Mouse (Mus musculus): ENCODE measurements around the gene Pcolce. TPM values are rescaled to one million over a fixed set of nuclear protein-coding genes. Genes with fewer than 3 reads are reported as not detected.

The Pcolce gene
- polyA plus RNA-seq, 1 experiment = 651 TPM

DNA sequence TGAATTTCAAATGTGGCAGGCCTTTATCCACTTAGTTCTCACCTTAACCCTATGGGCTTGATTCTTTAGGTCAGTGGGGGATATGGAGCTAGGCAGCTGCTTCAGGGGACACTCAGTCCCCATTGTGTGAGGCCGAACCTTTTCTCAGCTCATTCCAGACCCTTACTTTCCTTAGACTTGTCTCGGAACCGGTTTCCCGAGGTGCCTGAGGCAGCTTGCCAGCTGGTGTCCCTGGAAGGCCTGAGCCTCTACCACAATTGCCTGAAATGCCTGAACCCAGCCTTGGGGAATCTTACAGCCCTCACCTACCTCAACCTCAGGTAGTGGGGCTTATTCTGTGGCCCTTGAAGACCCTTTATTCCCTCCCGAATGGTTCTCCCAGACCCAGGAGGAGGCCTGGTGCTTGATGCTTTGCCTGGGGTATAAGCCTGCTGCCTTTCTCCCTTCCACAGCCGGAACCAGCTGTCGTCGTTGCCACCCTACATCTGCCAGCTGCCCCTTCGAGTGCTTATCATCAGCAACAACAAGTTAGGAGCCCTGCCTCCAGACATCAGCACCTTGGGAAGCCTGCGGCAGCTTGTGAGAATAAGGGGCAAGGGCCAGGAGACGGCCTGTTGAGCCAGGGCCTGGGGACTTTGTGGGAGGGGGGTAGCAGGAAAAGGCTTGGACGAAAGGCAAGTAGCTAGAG, 20.0 kb upstream of the Pcolce start:
- peaks cover 54% of the 10 kb centered on the region for H3K36me3 ChIP-seq (ENCODE audit: control insufficient read depth, insufficient read depth)
- H3K79me2 ChIP-seq (ENCODE audit: control insufficient read depth, insufficient read depth) = peaks cover 51% of the 10 kb centered on the region
- no peak overlapping the region for H3K4me3 ChIP-seq (ENCODE audit: insufficient read depth, poor library complexity, severe bottlenecking)
- H3K27me3 ChIP-seq (ENCODE audit: control insufficient read depth, insufficient read depth, insufficient read length) = no peaks in the 10 kb centered on the region
- H3ac ChIP-seq (ENCODE audit: control insufficient read depth, insufficient read length, low read depth) = no peak overlapping the region
- peaks cover 37% of the 10 kb centered on the region for H3K79me3 ChIP-seq (ENCODE audit: low read depth)
- no peak for TF ChIP-seq FOSL1 (IDR thresholded peaks at IDR 0.05; ENCODE audit: insufficient read depth, low read length, poor library complexity, severe bottlenecking)
- no peak for TF ChIP-seq MYOG (IDR thresholded peaks at IDR 0.05; ENCODE audit: control insufficient read depth, extremely low read depth, insufficient read length)
- no peak for TF ChIP-seq CEBPB (IDR thresholded peaks at IDR 0.05; ENCODE audit: low read depth)
- TF ChIP-seq MAX (IDR thresholded peaks at IDR 0.05) = no peak
- TF ChIP-seq CTCF (IDR thresholded peaks at IDR 0.05; ENCODE audit: control insufficient read depth, insufficient read depth, insufficient read length) = no peak
- no peak for TF ChIP-seq USF1 (IDR thresholded peaks at IDR 0.05; ENCODE audit: low read depth)
- TF ChIP-seq MYOD1 (IDR thresholded peaks at IDR 0.05; ENCODE audit: control insufficient read depth, insufficient read length, low read depth) = no peak

DNA sequence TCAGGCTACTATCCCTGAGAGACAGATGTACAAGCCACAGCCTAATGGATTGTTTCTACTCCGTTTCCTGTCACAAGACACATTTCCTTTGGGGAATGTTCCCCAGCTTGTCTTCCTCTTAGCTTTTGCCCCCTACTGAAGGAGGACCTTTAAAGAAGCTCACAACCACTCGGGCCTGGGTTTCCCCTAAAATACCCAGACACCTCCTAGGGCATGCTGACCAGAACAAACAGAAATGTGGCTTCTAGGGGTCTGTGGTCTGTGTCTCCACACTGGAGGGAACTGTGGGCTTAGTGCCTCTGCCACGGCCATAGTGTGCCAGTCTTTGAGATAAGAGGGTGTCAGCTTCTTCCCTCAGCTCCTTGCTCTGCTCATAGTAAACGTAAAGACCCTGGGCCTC, 18.0 kb upstream of the Pcolce start:
- Histone ChIP-seq H3K79me2 (ENCODE audit: control insufficient read depth, insufficient read depth) (peaks cover 51% of the 10 kb centered on the region), H3ac (ENCODE audit: control insufficient read depth, insufficient read length, low read depth) (peak overlapping the region; percentile 58), H3K79me3 (ENCODE audit: low read depth) (peaks cover 37% of the 10 kb centered on the region), H3K27me3 (ENCODE audit: control insufficient read depth, insufficient read depth, insufficient read length) (no peaks in the 10 kb centered on the region), H3K36me3 (ENCODE audit: control insufficient read depth, insufficient read depth) (peaks cover 37% of the 10 kb centered on the region), H3K4me3 (ENCODE audit: insufficient read depth, poor library complexity, severe bottlenecking) (no peak overlapping the region)
- no peak for TF ChIP-seq CTCF (IDR thresholded peaks at IDR 0.05; ENCODE audit: control insufficient read depth, insufficient read depth, insufficient read length)
- no peak for TF ChIP-seq USF1 (IDR thresholded peaks at IDR 0.05; ENCODE audit: low read depth)
- no peak for TF ChIP-seq MYOD1 (IDR thresholded peaks at IDR 0.05; ENCODE audit: control insufficient read depth, insufficient read length, low read depth)
- no peak for TF ChIP-seq FOSL1 (IDR thresholded peaks at IDR 0.05; ENCODE audit: insufficient read depth, low read length, poor library complexity, severe bottlenecking)
- TF ChIP-seq MYOG (IDR thresholded peaks at IDR 0.05; ENCODE audit: control insufficient read depth, extremely low read depth, insufficient read length) = no peak
- TF ChIP-seq CEBPB (IDR thresholded peaks at IDR 0.05; ENCODE audit: low read depth) = no peak

DNA sequence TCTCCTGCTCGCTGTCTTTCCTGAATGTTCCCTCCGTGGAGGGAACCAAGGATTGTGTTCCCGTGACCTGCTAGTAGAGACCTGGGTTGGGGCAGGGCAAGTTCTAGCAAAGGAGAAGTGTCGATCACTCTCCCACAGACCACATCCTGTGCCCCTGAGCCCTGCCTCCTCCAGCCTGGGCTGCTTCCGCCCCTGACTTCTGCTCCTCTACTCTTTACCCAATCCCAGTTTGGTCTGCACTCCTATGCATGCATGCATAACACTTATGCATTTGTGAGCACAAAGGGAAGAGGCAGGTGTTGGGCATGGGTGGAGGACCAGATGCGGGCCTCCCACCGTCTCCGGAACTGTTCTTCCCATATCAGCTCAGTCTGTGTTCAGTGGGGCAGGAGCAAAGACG, 17.6 kb upstream of the Pcolce start:
- H3K79me3 ChIP-seq (ENCODE audit: low read depth) = peaks cover 37% of the 10 kb centered on the region
- no peaks in the 10 kb centered on the region for H3K27me3 ChIP-seq (ENCODE audit: control insufficient read depth, insufficient read depth, insufficient read length)
- peak overlapping the region; percentile 58 for H3ac ChIP-seq (ENCODE audit: control insufficient read depth, insufficient read length, low read depth)
- H3K36me3 ChIP-seq (ENCODE audit: control insufficient read depth, insufficient read depth) = peaks cover 36% of the 10 kb centered on the region
- no peak for TF ChIP-seq USF1 (IDR thresholded peaks at IDR 0.05; ENCODE audit: low read depth)
- no peak for TF ChIP-seq CEBPB (IDR thresholded peaks at IDR 0.05; ENCODE audit: low read depth)
- TF ChIP-seq CTCF (IDR thresholded peaks at IDR 0.05; ENCODE audit: control insufficient read depth, insufficient read depth, insufficient read length) = no peak
- no peak for TF ChIP-seq FOSL1 (IDR thresholded peaks at IDR 0.05; ENCODE audit: insufficient read depth, low read length, poor library complexity, severe bottlenecking)
- no peak for TF ChIP-seq MAX (IDR thresholded peaks at IDR 0.05)
- TF ChIP-seq MYOG (IDR thresholded peaks at IDR 0.05; ENCODE audit: control insufficient read depth, extremely low read depth, insufficient read length) = no peak
- TF ChIP-seq MYOD1 (IDR thresholded peaks at IDR 0.05; ENCODE audit: control insufficient read depth, insufficient read length, low read depth) = no peak
- peaks cover 51% of the 10 kb centered on the region for H3K79me2 ChIP-seq (ENCODE audit: control insufficient read depth, insufficient read depth)
- H3K4me3 ChIP-seq (ENCODE audit: insufficient read depth, poor library complexity, severe bottlenecking) = peak overlapping the region; percentile 29

DNA sequence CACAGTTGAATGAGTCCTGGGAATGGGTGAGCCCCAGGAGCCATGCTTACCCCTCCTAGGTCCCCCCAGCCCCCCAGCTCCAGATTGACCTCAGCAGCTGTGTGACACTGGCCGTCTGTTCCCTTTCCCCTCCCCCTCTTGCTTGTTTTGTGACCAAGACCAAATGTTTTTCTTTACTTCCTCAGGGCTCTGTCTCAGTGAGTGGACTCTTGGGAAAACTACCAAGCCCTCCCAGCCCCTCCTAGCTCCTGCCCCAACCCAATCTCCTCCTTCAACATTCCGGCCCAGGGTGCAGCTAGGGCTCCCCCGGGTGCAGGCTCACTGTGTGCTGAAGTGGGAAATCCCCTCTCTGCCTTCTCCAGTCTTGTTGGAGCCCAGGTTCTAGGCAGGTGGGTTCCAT, 17.0 kb upstream of the Pcolce start:
- peak overlapping the region; percentile 58 for H3ac ChIP-seq (ENCODE audit: control insufficient read depth, insufficient read length, low read depth)
- H3K4me3 ChIP-seq (ENCODE audit: insufficient read depth, poor library complexity, severe bottlenecking) = peak overlapping the region; percentile 29
- peaks cover 37% of the 10 kb centered on the region for H3K79me3 ChIP-seq (ENCODE audit: low read depth)
- TF ChIP-seq MYOD1 (IDR thresholded peaks at IDR 0.05; ENCODE audit: control insufficient read depth, insufficient read length, low read depth) (peak; percentile 65), CTCF (IDR thresholded peaks at IDR 0.05; ENCODE audit: control insufficient read depth, insufficient read depth, insufficient read length) (no peak)
- H3K36me3 ChIP-seq (ENCODE audit: control insufficient read depth, insufficient read depth) = peaks cover 30% of the 10 kb centered on the region
- H3K27me3 ChIP-seq (ENCODE audit: control insufficient read depth, insufficient read depth, insufficient read length) = no peaks in the 10 kb centered on the region
- peaks cover 51% of the 10 kb centered on the region for H3K79me2 ChIP-seq (ENCODE audit: control insufficient read depth, insufficient read depth)

DNA sequence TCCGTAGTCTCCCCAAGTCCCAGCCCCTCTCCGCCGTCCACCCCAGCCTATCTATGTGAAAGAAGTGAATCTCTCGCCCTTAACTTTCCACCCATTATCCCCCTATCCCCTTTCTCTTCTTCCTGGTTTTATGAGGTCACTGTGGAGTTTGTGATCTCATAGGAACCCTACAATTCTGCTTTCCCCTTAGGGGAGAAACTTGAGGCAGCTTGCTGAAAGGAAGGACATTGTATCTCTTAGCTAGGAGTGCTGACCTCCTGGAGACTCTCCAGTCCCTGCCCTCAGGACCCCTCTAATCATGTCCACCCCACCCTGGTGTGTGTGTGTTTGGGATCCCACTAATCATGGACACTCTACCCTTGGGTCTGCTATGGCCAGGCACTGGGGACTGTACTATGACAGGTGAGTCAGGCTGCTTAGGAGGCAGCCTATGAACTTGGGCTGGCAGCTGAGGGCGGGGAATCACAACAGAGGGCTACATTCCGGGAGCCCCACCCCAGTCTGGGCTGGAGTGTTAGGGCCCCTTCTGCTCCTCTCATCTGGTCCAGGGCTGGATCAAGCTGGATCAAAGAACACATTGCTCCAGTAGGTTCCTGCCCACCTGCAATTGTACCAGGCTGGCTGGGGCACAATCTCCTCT, 16.4 kb upstream of the Pcolce start:
- peak overlapping the region; percentile 96 for H3K4me3 ChIP-seq (ENCODE audit: insufficient read depth, poor library complexity, severe bottlenecking)
- H3K36me3 ChIP-seq (ENCODE audit: control insufficient read depth, insufficient read depth) = peaks cover 24% of the 10 kb centered on the region
- H3K79me3 ChIP-seq (ENCODE audit: low read depth) = peaks cover 37% of the 10 kb centered on the region
- H3ac ChIP-seq (ENCODE audit: control insufficient read depth, insufficient read length, low read depth) = peak overlapping the region; percentile 55
- H3K79me2 ChIP-seq (ENCODE audit: control insufficient read depth, insufficient read depth) = peaks cover 51% of the 10 kb centered on the region
- no peak for TF ChIP-seq CTCF (IDR thresholded peaks at IDR 0.05; ENCODE audit: control insufficient read depth, insufficient read depth, insufficient read length)
- H3K27me3 ChIP-seq (ENCODE audit: control insufficient read depth, insufficient read depth, insufficient read length) = no peaks in the 10 kb centered on the region

DNA sequence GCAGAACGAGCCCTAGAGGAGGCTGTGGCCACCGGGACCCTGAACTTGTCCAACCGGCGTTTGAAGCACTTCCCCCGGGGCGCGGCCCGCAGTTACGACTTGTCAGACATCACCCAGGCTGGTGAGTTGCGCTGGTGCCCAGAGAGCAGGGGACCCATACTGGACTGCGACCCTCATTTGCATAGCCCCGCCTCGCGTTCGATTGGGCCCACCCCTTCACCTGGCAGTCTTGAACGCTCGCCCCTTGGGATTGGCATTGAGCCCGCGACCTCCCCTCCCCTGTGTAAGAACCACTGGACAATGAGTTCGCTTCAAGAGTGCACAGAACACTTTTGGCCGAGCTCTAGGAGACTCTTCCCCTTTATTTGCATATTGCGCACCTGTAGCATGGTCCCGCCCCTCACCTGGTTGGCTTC, 15.7 kb upstream of the Pcolce start:
- no peaks in the 10 kb centered on the region for H3K27me3 ChIP-seq (ENCODE audit: control insufficient read depth, insufficient read depth, insufficient read length)
- H3K79me2 ChIP-seq (ENCODE audit: control insufficient read depth, insufficient read depth) = peaks cover 51% of the 10 kb centered on the region
- peaks cover 20% of the 10 kb centered on the region for H3K36me3 ChIP-seq (ENCODE audit: control insufficient read depth, insufficient read depth)
- peak overlapping the region; percentile 96 for H3K4me3 ChIP-seq (ENCODE audit: insufficient read depth, poor library complexity, severe bottlenecking)
- H3ac ChIP-seq (ENCODE audit: control insufficient read depth, insufficient read length, low read depth) = peak overlapping the region; percentile 67
- no peak for TF ChIP-seq MYOD1 (IDR thresholded peaks at IDR 0.05; ENCODE audit: control insufficient read depth, insufficient read length, low read depth)
- no peak for TF ChIP-seq FOSL1 (IDR thresholded peaks at IDR 0.05; ENCODE audit: insufficient read depth, low read length, poor library complexity, severe bottlenecking)
- TF ChIP-seq USF1 (IDR thresholded peaks at IDR 0.05; ENCODE audit: low read depth) = no peak
- TF ChIP-seq CTCF (IDR thresholded peaks at IDR 0.05; ENCODE audit: control insufficient read depth, insufficient read depth, insufficient read length) = no peak
- TF ChIP-seq MAX (IDR thresholded peaks at IDR 0.05) = no peak
- TF ChIP-seq MYOG (IDR thresholded peaks at IDR 0.05; ENCODE audit: control insufficient read depth, extremely low read depth, insufficient read length) = no peak
- no peak for TF ChIP-seq CEBPB (IDR thresholded peaks at IDR 0.05; ENCODE audit: low read depth)
- peaks cover 37% of the 10 kb centered on the region for H3K79me3 ChIP-seq (ENCODE audit: low read depth)
